Mouse (Mus musculus) G1E-ER4 (cell line): ENCODE measurements around the gene St6galnac5. TPM values are rescaled to one million over a fixed set of nuclear protein-coding genes. Genes with fewer than 3 reads are reported as not detected.

Experiments
- GATA1 ChIP-seq: IDR thresholded peaks from one replicate; pipeline ENCODE4 v1.8.0; 2012; ENCODE audit warnings: low read length, inconsistent platforms
- polyA plus RNA-seq: library from polyadenylated mRNA; stranded (reverse); fragments of >175 nt; gene quantifications from 2 replicates; pipeline ENCODE4 v1.2.3, GENCODE M21; 2012

Gene St6galnac5
- not detected in 2 replicates for polyA plus RNA-seq

DNA sequence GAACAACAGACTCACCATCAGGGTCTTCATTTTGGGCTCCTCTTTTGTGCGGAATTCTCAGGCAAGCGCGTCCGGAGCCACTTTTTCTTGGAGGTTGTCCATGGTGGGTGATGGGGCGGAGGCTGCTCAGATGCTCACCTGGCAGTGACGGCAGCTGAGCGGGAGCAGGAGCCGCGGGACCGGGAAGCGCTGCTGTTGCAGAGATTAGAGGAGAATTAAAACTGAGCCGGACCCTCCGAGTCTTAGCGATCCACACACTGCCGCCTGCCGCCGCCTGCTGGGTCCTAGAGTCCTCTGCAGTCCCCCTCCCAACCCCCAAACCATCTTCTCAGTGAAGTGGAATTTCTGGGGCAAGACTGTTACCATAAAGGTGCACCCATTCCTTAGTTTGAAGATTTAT lies at the start of gene St6galnac5:
TSS of gene St6galnac5 (minus strand) at position 259 of the 400 bp plus-strand sequence.
- TF ChIP-seq GATA1, result no peak

DNA sequence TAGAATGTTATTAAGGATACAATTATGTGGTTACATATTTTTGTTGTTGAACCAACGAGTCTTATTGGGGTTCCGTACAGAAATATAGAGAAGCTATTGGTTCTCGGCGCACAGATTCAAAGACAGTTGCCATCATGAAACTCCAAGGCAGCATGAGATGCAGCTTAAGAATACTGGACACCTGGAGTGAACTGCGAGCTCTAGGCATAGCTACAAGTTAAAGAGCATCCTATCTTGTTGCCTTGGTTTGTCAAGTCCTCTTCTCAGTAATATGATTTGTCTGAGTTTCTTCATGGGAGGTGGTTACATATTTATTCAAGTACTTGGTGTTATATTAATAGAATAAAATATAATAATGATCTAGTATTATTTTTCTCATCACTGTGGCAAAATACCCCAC lies 48.7 kb upstream of the St6galnac5 start:
- no peak for TF ChIP-seq GATA1

DNA sequence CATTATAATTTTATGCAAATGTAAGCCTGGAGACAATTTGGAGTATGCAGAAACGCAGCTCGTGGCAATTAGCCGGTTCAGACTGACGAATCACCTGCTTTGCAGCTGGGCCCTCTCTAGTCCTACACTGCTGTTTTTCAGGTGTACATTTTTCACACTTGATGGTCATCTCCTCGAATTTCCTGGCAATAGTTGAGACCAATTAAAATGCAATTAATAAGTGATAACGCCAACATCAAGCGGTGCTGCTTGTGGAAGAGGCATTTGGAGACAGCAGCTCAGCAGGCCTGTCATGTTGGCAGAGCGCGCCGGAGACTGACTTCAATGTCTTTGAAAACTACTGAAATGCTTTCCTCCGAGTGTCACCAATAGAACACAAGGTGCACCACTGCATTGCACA lies 42.0 kb upstream of the St6galnac5 start:
- TF ChIP-seq GATA1, result no peak

DNA sequence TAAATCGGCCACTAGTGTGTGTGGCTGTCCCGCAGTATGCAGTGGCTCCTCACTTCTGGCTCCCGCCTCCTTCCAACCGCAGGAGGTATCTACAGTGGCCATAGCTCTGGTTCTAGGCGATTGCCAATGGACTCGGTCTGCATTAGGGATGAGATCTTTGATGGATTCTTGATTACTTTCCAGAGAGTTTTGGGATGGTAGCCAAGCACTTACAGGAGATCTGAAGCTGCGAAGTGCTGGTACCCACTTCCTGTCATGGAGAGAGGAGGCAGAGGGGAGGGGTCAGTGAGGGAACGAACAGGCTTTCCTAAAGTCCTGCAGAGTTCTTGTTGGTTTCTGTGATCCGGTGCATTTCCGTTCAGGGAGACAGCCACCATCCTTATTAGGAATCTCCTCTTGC lies 36.0 kb upstream of the St6galnac5 start:
- TF ChIP-seq GATA1, result no peak

DNA sequence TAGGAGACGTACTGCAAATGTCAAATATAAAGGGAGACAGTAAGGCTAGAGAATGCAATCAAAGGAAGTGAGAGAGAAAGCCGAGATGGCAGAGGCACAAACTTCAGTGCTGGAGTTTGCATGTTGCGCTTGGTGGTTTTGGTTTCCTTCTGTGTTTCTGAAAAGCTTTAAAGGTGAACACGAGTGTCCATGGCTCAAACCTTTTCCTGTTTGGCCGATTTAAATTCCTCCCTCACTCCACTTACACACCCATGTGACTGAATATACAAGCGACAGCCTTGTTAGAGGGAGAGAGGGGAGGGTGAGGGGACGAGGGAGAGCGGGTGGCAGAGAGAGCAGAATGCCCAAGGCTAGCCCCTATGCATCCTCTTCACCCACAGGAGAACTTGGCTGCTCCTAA lies 34.3 kb upstream of the St6galnac5 start:
- no peak for TF ChIP-seq GATA1

DNA sequence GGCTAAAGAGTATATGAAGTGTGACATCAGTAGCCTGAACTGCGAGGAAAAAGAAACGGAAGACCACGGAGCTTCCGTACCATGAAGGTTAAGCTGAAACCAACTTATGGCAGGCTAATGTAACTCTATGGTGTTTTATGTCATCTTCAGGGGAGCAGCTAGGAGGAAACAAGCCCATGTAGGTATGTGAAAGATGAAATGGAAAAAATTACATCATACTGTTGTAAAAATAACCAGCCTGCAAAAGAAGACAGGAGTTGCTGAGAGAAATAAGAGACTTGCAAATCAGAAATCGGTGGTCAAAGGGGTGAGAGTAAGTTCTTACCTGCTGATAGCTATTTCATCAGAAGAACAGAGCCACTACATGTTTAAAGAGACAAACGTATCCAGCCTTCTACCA lies 24.8 kb upstream of the St6galnac5 start:
- TF ChIP-seq GATA1, result no peak

DNA sequence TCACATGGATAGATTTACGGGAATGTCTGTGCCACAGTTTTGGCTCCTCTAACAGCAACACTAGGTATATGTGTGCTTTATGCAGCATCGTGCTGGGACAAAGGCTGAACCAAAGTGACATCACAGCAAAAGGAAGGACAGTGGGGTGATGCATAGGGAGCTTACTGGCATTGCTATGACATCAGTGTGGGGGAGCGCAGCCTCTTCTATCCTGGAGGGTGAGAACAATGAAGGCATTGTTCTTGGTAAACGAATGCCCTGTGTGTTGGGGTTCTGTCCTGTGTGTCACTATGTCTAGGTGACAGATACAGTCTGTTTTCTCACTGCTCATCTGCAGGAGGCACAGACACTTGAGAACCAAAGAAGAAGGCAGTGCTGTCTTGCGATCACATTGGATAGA lies 16.9 kb upstream of the St6galnac5 start:
- TF ChIP-seq GATA1, result no peak

DNA sequence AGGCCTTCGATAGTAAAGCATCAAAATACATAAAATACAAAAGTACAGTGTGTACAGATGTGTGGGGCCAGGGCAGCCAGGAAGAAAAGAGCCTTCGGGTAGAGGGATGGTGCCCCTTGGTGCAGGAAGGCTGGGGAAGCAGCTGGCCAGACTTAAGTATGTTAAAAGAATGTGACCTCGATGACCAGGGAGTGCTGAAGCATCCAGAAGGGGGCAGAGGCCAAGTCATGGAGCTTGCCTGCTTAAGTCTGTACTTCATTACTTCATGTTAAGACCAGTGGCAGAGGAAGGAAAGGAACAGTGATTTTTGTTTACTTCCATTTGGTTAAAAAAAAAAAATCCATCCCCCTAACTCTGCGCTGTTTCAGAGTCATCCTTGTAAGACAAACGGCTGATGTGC lies 16.1 kb upstream of the St6galnac5 start:
- TF ChIP-seq GATA1, result no peak

DNA sequence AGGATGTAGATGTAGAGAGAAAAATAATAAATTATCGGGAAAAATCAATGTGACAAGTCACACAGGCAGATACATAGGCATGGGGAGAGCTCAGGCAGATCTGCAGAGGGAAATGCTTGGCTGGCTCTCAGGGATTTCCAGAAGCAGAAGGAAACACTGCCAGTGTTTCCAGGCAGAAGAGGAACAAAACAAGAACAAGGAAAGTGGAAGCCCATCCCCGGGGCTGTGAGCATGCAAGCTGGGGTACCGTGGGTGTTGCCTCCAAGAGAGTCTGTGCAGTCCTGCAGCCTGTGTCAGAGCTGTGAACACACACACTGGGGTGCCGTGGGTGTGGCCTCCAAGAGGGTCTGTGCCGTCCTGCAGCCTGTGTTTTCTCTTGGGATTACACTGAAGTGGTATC lies 11.6 kb upstream of the St6galnac5 start:
- TF ChIP-seq GATA1, result no peak

DNA sequence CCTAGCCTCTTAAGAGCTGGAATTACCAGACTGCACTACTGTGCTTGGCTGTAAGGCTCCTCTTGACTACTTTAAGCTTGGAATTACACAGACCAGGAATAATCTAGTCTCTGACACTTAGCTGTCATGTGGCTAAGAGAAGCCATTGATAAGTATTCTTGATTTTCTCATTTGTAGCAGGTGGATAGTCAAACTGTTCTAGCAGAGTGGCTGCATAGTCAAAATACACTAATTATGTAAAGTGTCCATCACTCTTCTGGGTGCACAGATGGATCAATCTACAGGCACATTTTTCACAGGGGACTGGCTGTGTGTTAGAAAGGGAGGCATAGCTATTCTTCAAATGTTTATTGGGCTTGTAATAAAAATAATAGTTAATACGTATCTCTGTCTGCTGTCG lies 8.7 kb upstream of the St6galnac5 start:
- TF ChIP-seq GATA1, result no peak

DNA sequence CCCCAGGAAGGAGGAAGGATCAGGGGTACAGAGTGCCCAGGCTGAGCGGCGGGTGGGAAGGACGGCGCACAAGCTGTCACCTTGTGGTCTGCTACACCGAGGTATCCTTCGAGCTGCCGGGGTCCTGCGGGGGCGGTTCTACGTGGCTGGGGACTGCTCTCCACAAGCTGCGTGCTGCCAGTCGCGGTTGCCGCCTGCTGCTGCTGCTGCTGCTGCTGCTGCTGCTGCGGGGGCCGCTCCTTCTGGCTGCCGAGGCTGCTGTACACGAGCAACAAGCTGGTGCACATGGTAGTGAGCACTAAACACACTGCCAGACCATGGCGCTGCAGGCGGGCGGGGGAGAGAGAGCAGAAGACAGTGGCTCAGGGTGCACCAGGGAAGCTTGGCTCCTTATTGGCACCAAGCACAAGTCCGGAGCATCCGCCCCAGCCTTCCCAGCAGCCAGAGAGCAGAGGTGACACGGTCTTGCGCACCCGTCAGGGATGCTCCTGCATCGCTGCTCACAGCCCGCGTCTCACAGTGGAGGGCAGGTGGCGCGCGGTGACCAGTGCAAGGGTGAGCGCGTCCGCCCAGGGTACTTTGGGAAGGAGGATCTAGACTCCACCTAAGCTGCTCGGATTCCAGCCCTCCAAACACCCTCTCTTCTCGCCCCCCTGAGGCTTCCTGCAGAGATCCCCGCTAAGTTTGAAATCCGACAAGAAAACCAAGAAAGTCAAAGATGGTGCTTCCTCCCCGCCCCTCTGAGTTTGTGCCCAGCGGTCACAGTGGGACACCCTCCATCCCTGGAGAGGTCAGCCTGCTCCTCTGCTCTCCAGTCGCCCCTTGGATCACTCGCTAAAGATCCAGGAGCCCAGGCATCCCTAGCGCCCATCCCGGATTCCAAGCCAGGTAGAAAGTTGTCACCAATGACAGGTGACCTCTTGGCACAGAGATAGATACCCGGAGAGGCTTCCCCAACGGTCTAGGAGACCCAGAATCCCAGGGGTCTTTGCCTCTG lies 770 bp downstream of the St6galnac5 start:
- no peak for TF ChIP-seq GATA1

DNA sequence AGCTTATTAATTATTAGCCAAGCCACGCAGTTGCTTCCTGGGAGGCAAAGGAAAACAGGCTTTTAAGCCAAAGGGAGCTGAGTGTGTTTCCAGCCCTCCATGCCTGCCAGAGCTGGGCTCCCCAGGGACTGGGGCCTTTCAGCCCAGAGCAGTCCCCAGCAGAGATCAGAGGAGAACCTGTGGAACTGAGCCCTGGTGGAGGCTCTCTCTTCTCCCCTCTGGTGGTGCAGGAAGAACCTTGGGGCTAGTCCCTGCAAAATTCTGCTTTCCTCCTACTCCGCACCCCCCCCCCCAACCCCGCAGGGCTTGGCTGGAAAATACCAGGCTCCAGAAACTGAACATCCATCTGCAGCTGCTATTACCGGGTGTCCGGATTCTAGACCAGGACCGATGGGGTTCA lies 1.6 kb downstream of the St6galnac5 start:
- no peak for TF ChIP-seq GATA1

DNA sequence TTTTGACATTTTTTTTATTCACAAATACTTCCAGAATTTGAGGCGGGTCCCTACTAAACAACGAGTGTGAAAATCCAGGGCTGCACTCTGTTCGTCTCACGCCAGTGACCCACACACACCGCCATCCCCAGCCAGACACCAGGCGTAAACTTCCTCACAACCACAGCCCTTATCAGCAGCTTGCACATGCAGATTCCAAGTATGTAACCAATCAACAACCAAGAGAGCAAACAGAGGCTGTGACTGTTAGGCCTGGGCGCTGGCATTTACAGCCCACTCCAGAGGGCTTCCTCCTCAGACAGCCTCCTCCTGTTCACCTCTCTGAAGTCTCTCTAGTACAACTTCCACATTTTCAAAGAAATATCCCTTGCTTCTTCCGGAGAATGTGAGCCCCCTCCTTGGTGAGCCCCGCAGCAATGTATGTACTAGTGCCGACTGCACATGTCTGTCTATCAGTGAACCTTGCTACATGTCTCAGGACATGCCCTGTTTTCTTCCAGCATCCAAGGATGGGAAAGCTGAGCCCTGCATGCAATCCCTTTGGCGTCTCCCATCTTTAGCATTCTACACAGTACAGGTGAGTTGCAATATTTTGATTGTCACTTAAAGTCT lies 2.5 kb downstream of the St6galnac5 start:
- TF ChIP-seq GATA1, result no peak

DNA sequence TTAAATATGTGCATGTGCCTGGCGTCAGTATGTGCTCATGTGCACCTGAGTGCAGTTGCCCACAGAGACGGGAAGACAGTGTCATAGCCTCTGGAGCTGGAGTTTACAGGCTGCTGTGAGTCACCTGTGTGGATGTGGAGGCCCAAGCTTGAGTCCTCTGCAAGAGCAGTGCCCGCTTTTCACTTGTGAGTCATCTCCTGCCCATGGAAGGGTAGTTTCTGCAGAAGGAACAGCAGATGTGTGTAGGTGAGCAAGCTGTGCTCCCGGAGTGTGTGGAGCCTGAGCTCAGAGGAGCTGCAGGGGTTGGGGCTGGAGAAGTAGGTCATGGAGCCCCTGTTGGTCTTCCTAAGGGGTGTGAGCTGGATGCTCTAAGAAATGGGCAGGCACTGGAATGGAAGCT lies 10.7 kb downstream of the St6galnac5 start:
- no peak for TF ChIP-seq GATA1

DNA sequence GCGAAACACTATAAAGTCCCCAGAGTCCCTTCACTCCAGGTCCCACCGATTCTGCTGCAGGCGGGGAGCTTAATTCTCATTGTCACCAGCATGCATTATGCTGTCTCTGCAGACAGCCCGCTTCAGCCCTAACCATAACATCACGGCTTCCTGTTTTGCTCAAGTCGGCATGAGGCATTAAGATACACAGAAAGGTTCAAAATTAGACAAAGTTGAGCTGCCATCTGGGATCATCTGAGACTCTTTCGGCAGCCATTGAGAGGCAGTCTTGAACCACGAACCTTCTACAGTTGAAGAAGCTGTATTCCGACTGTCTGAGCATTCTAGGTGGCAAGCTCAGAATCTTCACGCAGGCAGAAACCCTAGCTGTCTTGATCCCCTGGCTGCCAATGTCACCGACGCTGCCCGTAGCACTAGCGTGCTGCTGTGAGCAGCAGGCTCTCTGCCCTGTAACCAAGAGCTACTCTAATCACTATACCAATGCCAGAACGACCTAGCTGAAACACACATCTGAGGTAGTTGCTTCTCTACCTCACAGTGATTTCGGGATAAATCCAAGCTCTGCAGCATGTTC lies 12.2 kb downstream of the St6galnac5 start:
- TF ChIP-seq GATA1, result no peak

DNA sequence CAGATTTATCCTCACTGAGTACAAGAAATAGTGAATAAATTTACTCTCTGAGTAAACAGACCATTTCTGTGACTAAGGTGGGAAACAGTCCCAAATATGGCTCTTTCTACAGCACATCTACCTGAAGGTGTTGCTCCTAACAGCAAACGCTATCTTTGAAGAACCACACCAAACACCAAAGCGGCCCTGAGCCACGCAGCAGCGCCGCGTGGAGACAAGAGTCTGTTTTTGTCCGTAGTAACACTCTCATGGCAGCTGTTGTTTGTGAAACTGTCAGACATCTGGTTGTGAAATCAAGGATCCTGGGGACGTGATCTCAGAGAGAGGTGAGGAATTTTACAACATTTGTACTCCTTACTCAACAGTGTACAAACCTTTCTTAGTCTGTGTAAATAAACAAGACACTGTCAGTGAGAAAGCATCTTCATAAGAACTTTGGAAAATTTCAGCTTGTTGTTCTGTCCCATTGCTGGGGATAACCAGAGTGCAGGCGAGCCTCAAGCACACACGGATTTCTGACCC lies 20.1 kb downstream of the St6galnac5 start:
- TF ChIP-seq GATA1, result no peak
